Mouse (Mus musculus) thymus, postnatal 25 days (tissue): ENCODE data around the gene Srrd.

Experiments used
- DNase-seq: peaks from one replicate; pipeline ENCODE4 v3.0.0; 2022

Srrd gene

DNA sequence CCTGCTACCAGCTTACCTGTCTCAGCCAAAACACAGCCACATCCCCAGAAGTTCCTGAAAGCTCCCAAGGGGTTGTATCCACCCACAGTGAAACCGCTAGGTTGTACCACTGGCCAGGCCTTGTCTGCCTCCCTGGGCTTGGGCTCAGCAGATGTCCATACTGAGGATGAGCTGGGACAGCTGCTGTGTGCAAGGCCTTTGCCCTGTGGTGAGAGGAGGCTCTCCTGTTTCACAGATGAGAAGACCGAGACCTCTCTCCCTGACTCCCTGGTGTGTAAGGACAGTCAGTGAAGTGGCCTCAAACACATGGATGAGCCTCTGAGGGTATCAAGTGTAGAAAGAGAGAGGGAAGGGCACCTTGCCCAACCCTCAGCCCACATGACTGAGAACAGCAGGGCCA is 55.2 kb downstream of the Srrd start:
- no peak for DNase-seq
